Mouse (Mus musculus) erythroblast, embryonic 14.5 days (primary cell): ENCODE results near the gene Maea.

Experiments
- GATA1 ChIP-seq: IDR thresholded peaks from 2 replicates; pipeline ENCODE4 v1.6.1; 2012; ENCODE audit warnings: low read length, inconsistent platforms, mixed read lengths
- TAL1 ChIP-seq: IDR thresholded peaks from 3 replicates; pipeline ENCODE4 v1.6.1; 2012; ENCODE audit warnings: low read length, inconsistent platforms, mixed read lengths

GRCm38 (mm10) chr5:33312192-33312591 lies 23.1 kb upstream of the Maea start:
- no peak for TF ChIP-seq TAL1
- TF ChIP-seq GATA1 = no peak
